Mouse (Mus musculus) thymus, postnatal 36 days (tissue): ENCODE measurements around the gene Pigu.

Experiments used
- DNase-seq, 2 experiments: peaks; one replicate each; pipeline ENCODE4 v3.0.0; 2022; ENCODE audit warnings: mixed read lengths in 2 of 2

Pigu gene

DNA sequence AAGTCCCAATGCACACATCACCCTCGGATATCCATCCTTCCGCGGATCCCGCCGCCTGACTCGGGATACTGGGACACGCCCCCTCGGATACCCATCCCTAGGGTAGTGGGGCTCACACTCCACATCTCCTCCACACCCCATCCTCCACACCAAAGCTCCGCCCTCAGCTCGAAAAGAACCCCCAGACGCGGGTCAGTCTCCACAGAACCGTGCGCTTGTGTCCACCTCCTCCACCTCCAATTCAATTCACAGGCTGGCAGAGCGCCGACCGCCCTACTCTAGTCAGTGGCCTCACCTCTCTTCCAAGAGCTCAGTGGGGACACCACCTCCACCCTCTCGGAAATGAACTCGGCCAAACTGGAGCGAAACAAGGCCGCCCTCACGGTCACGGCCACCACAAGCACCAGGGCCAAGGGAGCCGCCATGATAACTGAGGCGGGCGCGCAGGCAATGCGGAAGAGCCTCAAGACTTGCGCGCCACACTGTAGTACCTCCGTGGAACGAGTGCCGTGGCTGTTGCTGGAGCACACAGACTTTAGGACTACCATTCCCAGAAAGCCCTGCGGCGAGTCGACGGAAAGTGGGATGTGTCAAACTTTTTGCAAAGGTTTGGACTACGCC is at the start of gene Pigu:
Pigu (minus strand) TSS at position 460 of the 621 bp plus-strand sequence.
- DNase-seq = peak; percentile 89 to 91

GRCm38 (mm10) chr2:155404635-155405034 is 47.4 kb upstream of the Pigu start:
- DNase-seq = no peak

GRCm38 (mm10) chr2:155401926-155402325 is 44.7 kb upstream of the Pigu start:
- DNase-seq = no peak

DNA sequence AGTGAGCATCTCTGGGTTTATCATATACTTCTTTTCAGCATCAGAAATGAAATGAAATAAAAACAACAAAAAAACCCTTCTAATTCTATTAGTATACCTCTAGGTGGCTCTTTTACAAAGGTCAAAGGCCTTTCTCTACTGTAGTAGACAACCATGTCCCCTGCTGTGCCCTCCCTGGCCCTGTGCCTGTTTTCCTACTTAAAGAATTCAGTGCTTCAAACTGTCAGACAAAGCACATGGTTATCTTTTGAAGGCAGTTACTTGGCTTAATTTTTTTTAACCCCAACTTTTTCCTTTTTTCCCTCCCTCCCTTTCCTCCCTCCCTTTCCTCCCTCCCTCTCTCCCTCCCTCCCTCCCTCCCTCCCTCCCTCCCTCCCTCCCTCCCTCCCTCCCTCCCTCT is 43.0 kb upstream of the Pigu start:
- DNase-seq = no peak

DNA sequence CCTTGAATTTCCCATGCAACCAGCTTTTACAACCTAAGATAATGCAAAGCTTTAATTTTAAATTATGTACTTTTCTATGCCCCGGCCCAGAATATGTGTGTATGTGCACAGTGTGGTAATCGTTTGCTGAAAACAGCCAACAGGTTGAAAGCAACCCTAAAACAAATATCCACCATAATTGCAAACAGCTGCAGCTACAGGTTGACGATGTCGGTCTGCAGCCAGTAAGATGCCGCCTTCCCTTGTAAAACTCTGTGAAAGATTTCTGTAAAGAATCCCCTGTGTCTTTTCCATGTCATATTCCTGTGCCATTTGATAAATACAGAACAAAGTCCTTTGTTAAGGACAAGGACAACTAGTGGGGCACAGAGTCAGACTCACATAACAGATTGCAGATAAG is 37.4 kb upstream of the Pigu start:
- DNase-seq = no peak

DNA sequence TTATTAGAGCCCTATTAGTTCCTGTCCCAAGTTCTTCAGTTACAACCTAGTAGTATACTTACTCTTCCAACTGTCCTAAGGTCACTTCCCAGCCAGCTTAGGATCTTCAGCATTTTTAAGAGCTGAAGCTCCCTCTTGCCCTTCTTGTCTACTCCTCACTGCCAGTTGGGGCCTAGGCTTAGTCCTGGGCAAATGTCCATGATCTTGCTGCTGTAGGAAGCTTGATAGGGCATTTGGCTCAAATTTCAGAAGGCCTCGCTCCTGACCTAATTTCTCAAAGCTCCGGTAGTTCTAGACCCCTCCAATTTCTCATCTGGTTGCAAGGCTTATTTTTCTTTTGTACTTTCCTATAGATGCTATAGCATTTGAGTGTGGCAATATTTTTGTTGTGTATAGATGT is 31.3 kb upstream of the Pigu start:
- DNase-seq = no peak

- DNase-seq = no peak
Measured at GRCm38 (mm10) chr2:155387052-155387451, 29.8 kb upstream of the Pigu start.

DNA sequence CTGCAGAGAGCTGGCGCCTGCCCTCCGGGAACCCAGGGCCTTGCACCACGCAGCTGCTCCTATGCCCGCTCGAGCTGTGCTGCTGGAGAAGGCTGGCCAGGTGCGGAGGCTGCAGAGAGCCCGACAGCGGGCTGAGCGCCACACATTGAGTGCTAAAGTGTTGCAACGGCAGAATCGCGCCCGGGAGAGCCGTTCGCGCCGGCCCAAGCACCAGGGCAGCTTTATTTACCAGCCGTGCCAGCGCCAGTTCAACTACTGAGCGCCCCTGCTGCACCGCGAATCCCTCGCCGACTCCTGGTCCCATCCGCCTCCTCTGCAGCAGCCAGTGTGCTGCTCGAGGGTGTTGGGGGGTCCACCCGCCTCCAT is 29.3 kb upstream of the Pigu start:
- peak in 1 of 2 experiments; percentile 19 for DNase-seq

GRCm38 (mm10) chr2:155385731-155386533 is 28.7 kb upstream of the Pigu start:
- peak in 1 of 2 experiments; percentile 23 for DNase-seq

- DNase-seq = peak; percentile 75 to 78
Measured at GRCm38 (mm10) chr2:155385090-155385489, 27.9 kb upstream of the Pigu start.

- no peak for DNase-seq
Measured at GRCm38 (mm10) chr2:155382791-155383438, 25.7 kb upstream of the Pigu start.

- no peak for DNase-seq
Measured at GRCm38 (mm10) chr2:155382332-155382700, 25.1 kb upstream of the Pigu start.

DNA sequence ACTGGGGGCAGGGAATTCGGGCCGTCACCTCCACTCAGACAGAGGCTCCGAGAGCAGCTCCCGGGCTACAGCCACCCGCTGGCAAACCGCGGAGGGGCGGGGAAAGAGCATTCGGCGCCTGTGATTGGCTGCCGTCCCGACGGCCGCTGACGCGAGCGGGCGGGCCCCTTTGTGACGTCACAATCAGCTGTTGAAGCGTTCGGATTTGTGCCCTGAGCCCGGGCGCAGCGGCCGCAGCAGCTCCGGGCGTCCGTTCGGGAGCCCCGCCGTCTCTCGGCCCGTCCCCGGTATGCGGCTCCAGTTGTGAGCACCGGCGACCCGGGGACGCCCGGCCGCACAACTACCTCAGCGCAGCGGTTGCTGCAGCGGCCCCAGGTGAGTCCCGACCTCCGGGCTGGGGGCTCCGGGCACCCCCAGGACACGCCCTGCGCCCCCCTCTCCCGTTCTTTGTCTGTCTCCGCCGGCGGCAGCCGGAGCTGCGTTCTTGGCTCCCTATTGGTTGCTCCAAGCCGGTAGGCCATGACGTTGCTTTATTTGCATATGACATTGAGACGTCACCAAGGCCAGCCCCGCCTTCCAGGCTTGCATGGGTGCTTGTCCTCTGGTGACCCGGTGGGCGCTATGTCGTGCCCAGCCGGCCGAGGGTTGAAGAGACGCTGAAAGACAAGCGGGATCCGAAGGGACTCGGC is 24.6 kb upstream of the Pigu start:
- DNase-seq = peak; percentile 97 to 98

DNA sequence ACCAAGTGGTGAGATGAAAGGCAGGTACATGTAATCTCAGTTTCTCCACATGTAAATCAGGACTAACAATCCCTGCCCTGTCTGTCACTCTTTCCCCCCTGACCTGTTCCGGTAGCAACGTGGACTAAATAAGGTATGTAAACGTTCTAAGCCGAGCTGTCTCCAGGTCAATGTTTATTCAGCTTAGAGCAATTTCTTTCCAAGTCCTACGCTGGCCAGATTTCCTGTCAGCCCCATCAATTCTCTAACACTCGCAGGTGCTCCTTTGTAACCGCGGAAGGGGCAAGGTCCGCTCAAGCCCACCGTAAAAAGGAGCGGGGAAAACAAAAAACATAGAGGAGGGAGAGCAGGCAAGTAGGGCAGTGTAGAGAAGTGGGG is 23.8 kb upstream of the Pigu start:
- DNase-seq = no peak

GRCm38 (mm10) chr2:155380261-155381059 is 23.2 kb upstream of the Pigu start, which contains the start of gene Trp53inp2:
Gene Trp53inp2, plus strand, starts transcription at chr2:155381059.
- DNase-seq = no peak

DNA sequence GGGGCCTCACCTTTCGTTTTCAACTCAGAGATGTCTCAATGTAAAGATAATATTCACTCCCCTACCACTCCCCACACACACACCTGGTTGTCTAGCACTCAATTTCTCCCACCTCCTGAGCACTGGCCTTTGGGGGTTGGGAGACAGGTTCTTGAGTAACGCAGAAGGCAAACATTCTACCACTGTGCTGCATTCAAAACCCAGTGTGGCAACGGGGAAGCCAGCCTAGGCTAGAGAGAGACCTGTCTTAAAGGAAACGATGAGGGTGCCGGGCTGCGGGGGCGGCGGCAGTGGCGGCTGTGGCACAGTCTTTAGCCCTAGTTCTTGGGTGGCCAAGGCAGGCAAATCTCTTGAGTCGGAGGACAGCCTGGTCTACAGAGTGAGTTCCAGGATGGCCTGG is 19.0 kb upstream of the Pigu start:
- DNase-seq = no peak

GRCm38 (mm10) chr2:155374521-155374920 is 17.3 kb upstream of the Pigu start:
- DNase-seq = no peak

- no peak for DNase-seq
Measured at GRCm38 (mm10) chr2:155373886-155374285, 16.7 kb upstream of the Pigu start.

DNA sequence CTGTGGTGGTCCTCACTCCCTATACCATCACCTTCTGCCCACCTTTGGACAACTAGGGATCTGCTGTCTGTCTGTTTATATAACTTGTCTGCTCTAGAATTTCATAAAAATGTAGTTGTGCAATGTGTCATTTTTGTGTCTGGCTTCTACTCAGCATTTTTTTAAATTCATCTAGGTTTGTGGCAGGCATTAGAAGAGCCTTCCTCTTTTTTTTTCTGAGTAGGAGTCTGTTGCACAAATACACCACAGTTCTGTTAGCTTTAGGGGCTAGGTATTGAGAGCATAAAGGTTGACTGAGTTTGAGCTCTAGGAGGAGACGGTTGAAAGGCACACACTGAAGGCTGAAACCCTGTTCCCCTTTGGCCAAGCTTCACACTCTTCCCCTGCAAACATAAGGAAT is 16.1 kb upstream of the Pigu start:
- DNase-seq = no peak

DNA sequence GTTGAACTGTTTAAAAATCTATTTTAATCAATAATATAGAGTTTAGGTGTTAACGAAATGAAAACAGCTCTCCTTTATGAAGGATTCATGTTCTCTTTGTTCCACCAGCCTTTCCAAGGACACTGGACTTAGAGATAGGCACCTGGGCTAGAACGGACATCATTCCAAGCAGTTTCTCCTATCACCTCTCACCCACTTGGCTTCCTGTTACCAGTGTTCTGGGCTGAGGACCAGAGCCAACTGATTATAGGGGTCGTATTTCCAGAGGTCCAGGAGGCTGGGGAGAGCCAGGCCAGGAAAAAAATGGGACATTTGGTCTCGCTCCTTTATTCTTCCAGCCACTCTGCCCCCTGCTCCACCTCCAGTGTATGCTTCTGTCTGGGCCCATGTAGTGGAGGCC is 15.2 kb upstream of the Pigu start:
- DNase-seq = no peak

DNA sequence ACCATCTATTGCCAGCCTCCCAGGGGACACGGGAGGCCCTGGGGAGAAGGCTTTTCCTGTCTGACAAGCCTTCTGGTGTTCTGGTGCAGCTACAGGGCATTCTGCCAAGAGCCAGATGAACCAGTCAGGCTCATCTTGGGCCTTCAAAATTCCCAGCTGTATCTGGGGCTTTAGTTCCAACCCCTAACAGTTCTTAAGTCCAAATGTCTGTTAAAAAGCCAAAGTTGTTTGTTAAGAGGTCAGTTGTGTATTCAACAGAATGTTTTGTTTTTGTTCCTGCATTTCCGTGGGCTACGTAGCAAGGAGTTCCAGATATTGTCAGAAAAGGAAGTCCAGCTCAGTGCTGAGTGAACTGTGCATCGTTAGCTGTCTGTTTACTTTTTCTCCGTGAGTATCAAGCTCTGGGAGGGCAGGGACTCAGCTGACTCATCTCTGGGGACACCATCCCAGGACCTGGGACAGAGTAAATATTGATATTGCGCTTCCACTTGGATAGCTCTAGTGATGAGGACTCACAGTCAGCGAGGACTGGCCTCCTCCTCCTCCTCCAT is 12.2 kb upstream of the Pigu start:
- DNase-seq = no peak

- no peak for DNase-seq
Measured at GRCm38 (mm10) chr2:155367635-155368284, 10.5 kb upstream of the Pigu start.
